Mouse (Mus musculus): ENCODE measurements around the gene Rassf1.
"Not testable (repeated sequence)": the region's sequence is repeated elsewhere in the genome, so short reads cannot be mapped to it uniquely, and the experiment has no call there.

The Rassf1 gene

GRCm38 (mm10) chr9:107563029-107563581, 11.8 kb downstream of the Rassf1 start, which contains the start of gene Tusc2:
Gene Tusc2 (plus strand): TSS chr9:107563255.
- peak; percentile 90 to 91 for DNase-seq

GRCm38 (mm10) chr9:107565556-107565955, 14.2 kb downstream of the Rassf1 start:
- not testable (repeated sequence) for DNase-seq

GRCm38 (mm10) chr9:107566041-107566709, 14.8 kb downstream of the Rassf1 start:
- DNase-seq, result peak; percentile 84 to 85

GRCm38 (mm10) chr9:107566855-107567254, 15.5 kb downstream of the Rassf1 start:
- no peak for DNase-seq

GRCm38 (mm10) chr9:107567702-107568319, 16.5 kb downstream of the Rassf1 start, which contains the start of gene Hyal2:
Gene Hyal2 (plus strand): TSS chr9:107567945.
- DNase-seq, result no peak

GRCm38 (mm10) chr9:107568331-107569261, 17.2 kb downstream of the Rassf1 start:
- peak; percentile 85 for DNase-seq

- DNase-seq, result no peak
These were observed 17.9 kb downstream of the Rassf1 start for GRCm38 (mm10) chr9:107569270-107569669.

- no peak for DNase-seq
These were observed 18.7 kb downstream of the Rassf1 start for GRCm38 (mm10) chr9:107570016-107570415.

GRCm38 (mm10) chr9:107570845-107571244, 19.5 kb downstream of the Rassf1 start:
- no peak for DNase-seq

GRCm38 (mm10) chr9:107571534-107572326, 20.4 kb downstream of the Rassf1 start:
- no peak for DNase-seq

GRCm38 (mm10) chr9:107572327-107572662, 20.9 kb downstream of the Rassf1 start:
- DNase-seq, result no peak

- DNase-seq, result not testable (repeated sequence)
These were observed 22.4 kb downstream of the Rassf1 start for GRCm38 (mm10) chr9:107573774-107574173.

- DNase-seq, result no peak
These were observed 24.4 kb downstream of the Rassf1 start for GRCm38 (mm10) chr9:107575579-107576356.

- no peak for DNase-seq
These were observed 25.2 kb downstream of the Rassf1 start, which contains the start of gene Hyal1 for GRCm38 (mm10) chr9:107576357-107577107. Gene Hyal1 (plus strand): TSS chr9:107576927.

GRCm38 (mm10) chr9:107577871-107578270, 26.5 kb downstream of the Rassf1 start:
- DNase-seq, result no peak

- no peak for DNase-seq
These were observed 27.2 kb downstream of the Rassf1 start, which contains the start of gene Naa80 for GRCm38 (mm10) chr9:107578587-107578986. Gene Naa80 (plus strand): TSS chr9:107578887.

GRCm38 (mm10) chr9:107579023-107579900, 27.9 kb downstream of the Rassf1 start:
- peak; percentile 42 to 51 for DNase-seq

GRCm38 (mm10) chr9:107580501-107581317, 29.4 kb downstream of the Rassf1 start, which contains the start of gene Hyal3:
Gene Hyal3 (plus strand): TSS chr9:107580818.
- DNase-seq, result peak; percentile 76 to 78

All from B cell, adult 2 months (primary cell).